Mouse (Mus musculus) kidney, adult 2 months (tissue): ENCODE data around the gene Aoah. TPM values are rescaled to one million over a fixed set of nuclear protein-coding genes. Genes with fewer than 3 reads are reported as not detected.

ENCODE experiments used
- DNase-seq: peaks from one replicate; pipeline ENCODE4 v3.0.0; 2021
- H3K27ac ChIP-seq: fragments of 200-500 bp; 2 replicates; pipeline ENCODE4 v1.5.1; 2012; ENCODE audit warnings: low read depth, low read length, control low read depth, inconsistent platforms; ENCODE audit not compliant: insufficient read depth
- H3K27me3 ChIP-seq: fragments of 200-500 bp; replicated peaks from 2 replicates; pipeline ENCODE4 v1.6.1; 2012; ENCODE audit warnings: mild to moderate bottlenecking, moderate library complexity, low read length, inconsistent platforms; ENCODE audit not compliant: control insufficient read depth, insufficient read depth
- H3K36me3 ChIP-seq: fragments of 200-500 bp; 2 replicates; pipeline ENCODE4 v1.6.1; 2012; ENCODE audit warnings: mild to moderate bottlenecking, moderate library complexity, low read length, inconsistent platforms; ENCODE audit not compliant: control insufficient read depth, insufficient read depth
- H3K4me1 ChIP-seq: fragments of 200-500 bp; 2 replicates; pipeline ENCODE4 v1.6.1; 2011; ENCODE audit warnings: low read length; ENCODE audit not compliant: control insufficient read depth, insufficient read depth
- H3K4me3 ChIP-seq: fragments of 200-500 bp; 2 replicates; pipeline ENCODE4 v1.5.1; 2011; ENCODE audit warnings: mild to moderate bottlenecking, low read depth, low read length, control low read depth; ENCODE audit not compliant: insufficient read depth
- CTCF ChIP-seq: fragments of 200-500 bp; conservative IDR thresholded peaks from 2 replicates; pipeline ENCODE4 v1.5.1; 2011; ENCODE audit warnings: low read depth, mild to moderate bottlenecking, control low read depth, low read length, moderate library complexity, mixed read lengths; ENCODE audit not compliant: insufficient read depth, insufficient read length
- POLR2A ChIP-seq: fragments of 200-500 bp; IDR thresholded peaks from one replicate; pipeline ENCODE4 v1.6.1; 2011; ENCODE audit warnings: low read depth, low read length, control low read depth
- WGBS: fragments of 180-500 bp; shearing (Covaris S2); methylation state at CpG from one replicate; pipeline ENCODE4 v1.1.7; 2018; 5-methylcytosine and 5-hydroxymethylcytosine counted together
- polyA plus RNA-seq: library from polyadenylated mRNA; depleted of rRNA; stranded (reverse); fragments of >200 nt; gene quantifications from 2 replicates; pipeline ENCODE4 v1.2.3, GENCODE M21; 2012

Aoah gene
- polyA plus RNA-seq, 1 experiment = 40.5 TPM

DNA sequence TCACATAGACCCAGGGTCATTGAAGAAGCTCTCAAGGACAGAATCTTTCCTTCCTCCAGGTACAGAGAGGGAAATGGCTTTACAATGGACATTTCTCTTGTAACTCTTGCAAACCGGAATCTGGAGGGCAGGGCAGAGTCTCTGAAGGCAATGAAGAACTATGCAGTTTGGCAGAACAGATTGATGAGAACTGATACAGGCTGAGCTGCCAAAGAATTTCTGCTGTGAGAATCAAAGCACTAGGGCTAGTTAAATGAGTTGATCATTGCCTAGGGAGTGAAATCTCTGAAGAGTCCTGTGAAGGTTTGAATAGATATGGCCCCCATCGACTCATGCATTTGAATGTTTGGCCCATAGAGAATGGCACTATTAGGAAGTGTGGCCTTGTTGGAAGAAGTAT lies 34.8 kb downstream of the Aoah start:
- DNase-seq = peak; percentile 72
- H3K27me3 ChIP-seq = no peaks in the 10 kb centered on the region
- H3K27ac ChIP-seq = peak overlapping the region; percentile 74
- 54% methylated on average over 2 of the region's 2 CpGs for WGBS
- H3K4me1 ChIP-seq = peaks cover 11% of the 10 kb centered on the region; the same call in 1 of the 2 replicates
- no peaks in the 10 kb centered on the region for H3K36me3 ChIP-seq
- no peak overlapping the region for H3K4me3 ChIP-seq
- TF ChIP-seq CTCF (no peak), POLR2A (no peak)

DNA sequence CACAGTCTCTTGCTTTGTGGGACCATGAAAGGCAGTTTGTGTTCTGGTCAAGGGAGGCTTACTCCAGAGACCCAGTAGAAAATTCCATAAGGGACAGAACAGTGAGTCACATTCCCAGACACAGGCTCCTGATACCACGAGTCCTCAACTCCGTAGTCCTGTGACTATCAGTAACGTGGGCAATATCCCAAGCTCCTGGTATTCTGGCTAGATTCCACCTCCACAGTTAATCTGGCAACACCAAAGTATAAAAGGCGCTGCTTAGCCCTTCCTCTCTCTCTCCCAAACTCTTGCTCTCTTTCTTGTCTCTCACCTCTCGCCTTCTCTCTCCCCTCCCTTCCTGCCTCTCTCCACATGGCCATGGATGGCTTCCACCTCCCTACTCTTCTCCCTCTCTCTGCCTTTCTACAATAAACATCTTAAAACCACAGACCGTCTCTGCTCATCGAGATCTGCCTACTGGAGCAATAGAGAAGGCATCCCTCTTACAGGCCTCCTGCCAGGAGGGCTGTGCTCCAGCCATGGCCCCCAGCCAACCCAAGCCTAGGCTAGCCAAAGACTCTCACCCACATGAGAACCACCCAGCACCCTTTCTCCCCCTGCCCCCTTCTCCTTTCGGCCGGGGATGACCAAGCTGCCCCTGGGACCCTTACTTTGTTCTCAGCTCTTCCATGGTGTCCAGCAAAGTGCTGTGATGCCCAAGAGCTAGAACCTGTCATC lies 35.4 kb downstream of the Aoah start:
- Histone ChIP-seq H3K36me3 (no peaks in the 10 kb centered on the region), H3K4me3 (no peak overlapping the region), H3K4me1 (peaks cover 11% of the 10 kb centered on the region; the same call in 1 of the 2 replicates), H3K27me3 (no peaks in the 10 kb centered on the region), H3K27ac (peak overlapping the region; percentile 45; the same call in 1 of the 2 replicates)
- TF ChIP-seq POLR2A (no peak), CTCF (no peak)
- DNase-seq = peak; percentile 57
- WGBS = 61% methylated on average over 9 of the region's 9 CpGs

DNA sequence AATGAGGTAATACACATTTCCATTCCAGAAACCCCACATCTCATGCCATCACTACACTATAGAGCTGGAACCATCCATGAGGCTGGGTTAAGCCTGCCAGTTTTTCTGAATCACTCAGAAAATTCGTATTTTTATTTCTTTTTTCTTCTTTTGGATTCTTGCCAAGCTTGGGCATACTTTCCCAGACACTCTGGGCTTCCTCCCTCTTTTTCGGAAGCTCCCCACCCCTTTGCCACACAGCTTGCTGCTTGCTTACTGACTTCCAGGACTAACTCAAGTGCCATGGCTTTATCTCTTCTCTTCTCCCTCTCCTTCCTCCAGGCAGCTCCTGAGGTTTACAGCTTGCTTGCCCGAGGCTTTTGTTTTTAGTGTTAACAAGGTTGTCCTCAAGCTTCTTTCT lies 62.0 kb downstream of the Aoah start:
- TF ChIP-seq CTCF = no peak
- no peak for TF ChIP-seq POLR2A
- Histone ChIP-seq H3K27me3 (no peaks in the 10 kb centered on the region), H3K27ac (no peak overlapping the region), H3K4me1 (no peaks in the 10 kb centered on the region), H3K4me3 (no peak overlapping the region), H3K36me3 (no peaks in the 10 kb centered on the region)
- 49% methylated on average over 3 of the region's 3 CpGs for WGBS
- DNase-seq = no peak

DNA sequence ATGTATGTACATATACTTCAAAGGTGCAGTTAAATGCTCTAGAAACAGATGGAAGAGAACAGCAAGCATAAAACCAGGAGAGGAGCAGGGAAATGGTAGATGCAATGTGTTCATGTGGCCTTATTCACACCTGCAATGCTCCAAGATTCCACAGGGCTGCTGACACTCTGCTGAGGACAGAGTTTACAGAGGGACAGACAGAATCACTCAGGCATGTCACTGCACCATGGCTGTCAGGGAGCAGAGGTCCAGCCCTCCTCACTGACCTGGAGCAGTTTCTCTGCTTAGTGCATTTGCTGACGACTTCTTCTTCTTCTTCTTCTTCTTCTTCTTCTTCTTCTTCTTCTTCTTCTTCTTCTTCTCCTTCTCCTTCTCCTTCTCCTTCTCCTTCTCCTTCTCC lies 105.5 kb downstream of the Aoah start:
- Histone ChIP-seq H3K36me3 (no peaks in the 10 kb centered on the region), H3K27me3 (no peaks in the 10 kb centered on the region), H3K27ac (no peak overlapping the region), H3K4me3 (no peak overlapping the region), H3K4me1 (peaks cover 9% of the 10 kb centered on the region; the same call in 1 of the 2 replicates)
- DNase-seq = peak; percentile 78
- TF ChIP-seq CTCF = no peak; the same call in 1 of the 2 replicates
- no peak for TF ChIP-seq POLR2A
- 9% methylated on average over 1 of the region's 1 CpGs for WGBS

DNA sequence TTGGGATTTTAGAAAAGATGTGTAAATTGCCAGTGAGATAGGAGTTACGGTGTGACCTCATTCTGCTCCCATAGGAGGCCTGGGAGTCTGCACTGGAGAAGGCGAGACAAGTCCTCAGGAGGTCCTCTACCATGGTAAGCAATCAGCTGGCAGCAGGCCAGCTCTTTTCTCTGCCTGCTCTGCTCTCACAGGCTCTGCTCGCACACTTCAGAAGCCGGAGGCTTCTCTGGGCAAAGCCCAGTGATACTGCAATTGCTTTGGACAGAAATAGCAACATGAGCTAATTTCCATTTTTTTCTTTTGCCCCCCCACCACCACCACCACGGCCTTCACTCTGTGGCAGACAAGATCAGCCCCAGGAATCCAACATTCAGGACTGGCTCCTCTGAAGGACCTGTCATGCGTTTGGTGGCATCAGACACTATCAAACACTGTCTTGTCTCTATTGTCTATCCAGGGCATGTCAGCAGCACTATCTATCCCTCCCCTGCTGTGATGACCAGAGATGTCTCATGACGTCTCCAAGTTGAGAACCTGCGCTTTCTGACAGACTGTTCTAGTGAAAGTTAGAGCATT lies 106.6 kb downstream of the Aoah start:
- Histone ChIP-seq H3K4me1 (peaks cover 9% of the 10 kb centered on the region; the same call in 1 of the 2 replicates), H3K4me3 (no peak overlapping the region), H3K36me3 (no peaks in the 10 kb centered on the region), H3K27me3 (no peaks in the 10 kb centered on the region), H3K27ac (no peak overlapping the region)
- DNase-seq = peak; percentile 58
- whole genome bisulfite sequencing = 53% methylated on average over 8 of the region's 8 CpGs
- no peak for TF ChIP-seq POLR2A

DNA sequence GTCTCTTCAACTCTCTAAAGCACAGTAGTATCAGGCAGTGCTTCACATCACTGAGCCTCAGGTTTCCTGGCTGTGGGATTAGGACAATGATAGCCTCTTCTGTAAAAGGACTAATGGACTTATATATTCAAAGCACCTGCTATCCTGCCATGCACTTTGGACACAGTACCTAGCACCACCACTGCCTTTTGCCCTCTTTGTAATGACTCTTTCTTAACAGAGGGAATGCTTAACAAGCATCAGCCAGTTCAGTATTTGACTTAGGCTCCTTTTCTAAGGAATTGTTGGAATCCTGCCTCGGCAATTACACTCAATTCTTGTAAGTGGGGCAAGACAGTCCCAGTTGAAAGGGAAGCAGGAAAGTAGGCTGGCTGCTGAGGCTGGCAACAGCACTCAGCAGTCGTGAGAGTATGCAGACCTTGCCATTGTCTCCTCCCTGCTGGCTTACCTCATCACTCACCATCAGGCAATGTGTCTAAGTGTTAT lies 107.1 kb downstream of the Aoah start:
- Histone ChIP-seq H3K4me3 (no peak overlapping the region), H3K27ac (no peak overlapping the region)
- TF ChIP-seq POLR2A = no peak
- no peak for TF ChIP-seq CTCF

DNA sequence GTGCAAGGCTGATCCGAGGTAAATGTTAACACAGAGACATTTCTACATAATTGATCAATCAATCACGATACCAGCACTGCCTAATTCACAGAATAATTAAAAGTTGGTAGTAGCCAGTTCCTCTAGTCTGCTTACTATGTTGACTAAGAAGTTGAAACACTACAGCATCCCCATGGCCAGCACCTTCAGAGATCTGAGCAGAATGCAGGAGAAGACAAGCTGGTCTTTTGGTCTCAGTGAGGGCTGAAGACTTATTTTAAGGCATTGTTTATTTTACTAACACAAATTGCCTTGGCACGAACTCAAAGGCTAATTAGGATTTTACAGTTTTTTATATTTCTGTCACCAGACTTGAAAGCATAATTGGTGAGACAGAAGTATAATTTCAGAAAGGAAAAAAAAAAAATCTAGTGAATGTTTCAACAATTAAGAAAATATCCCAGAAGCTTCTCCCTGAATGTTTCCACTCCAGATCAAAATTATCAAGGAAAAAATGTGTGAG lies 107.8 kb downstream of the Aoah start:
- H3K36me3 ChIP-seq = no peaks in the 10 kb centered on the region
- DNase-seq = no peak
- H3K4me1 ChIP-seq = peaks cover 9% of the 10 kb centered on the region; the same call in 1 of the 2 replicates
- 57% methylated on average over 3 of the region's 3 CpGs for WGBS
- H3K4me3 ChIP-seq = no peak overlapping the region
- H3K27ac ChIP-seq = no peak overlapping the region
- TF ChIP-seq CTCF = no peak
- no peak for TF ChIP-seq POLR2A
- no peaks in the 10 kb centered on the region for H3K27me3 ChIP-seq

More for the DNA sequence above, 107.1 kb downstream of the Aoah start:
- WGBS = 12% methylated on average over 2 of the region's 2 CpGs
- Histone ChIP-seq H3K36me3 (no peaks in the 10 kb centered on the region), H3K27me3 (no peaks in the 10 kb centered on the region), H3K4me1 (peaks cover 9% of the 10 kb centered on the region; the same call in 1 of the 2 replicates)
- peak; percentile 89 for DNase-seq
